Mouse (Mus musculus) small intestine, adult 2 months (tissue): Measurements from ENCODE around the gene Sept11.

ENCODE experiments used
- CTCF ChIP-seq: fragments of 200-500 bp; IDR thresholded peaks from 2 replicates; pipeline ENCODE4 v1.5.1; 2012; ENCODE audit warnings: low read depth, mild to moderate bottlenecking, control low read depth, inconsistent platforms, low read length, moderate library complexity, mixed read lengths; ENCODE audit not compliant: insufficient replicate concordance, insufficient read length; ENCODE audit errors: extremely low read depth
- POLR2A ChIP-seq: fragments of 200-500 bp; IDR thresholded peaks from 2 replicates; pipeline ENCODE4 v1.6.1; 2012; ENCODE audit warnings: low read depth, mild to moderate bottlenecking, control low read depth, inconsistent platforms, low read length, moderate library complexity

- no peak for TF ChIP-seq CTCF
- no peak for TF ChIP-seq POLR2A
Measured at GRCm38 (mm10) chr5:93053606-93054397, 39.4 kb upstream of the Sept11 start.
